Comparison of ENCODE assay signal across 16 mouse cellular contexts in genomic region chr1:57080306-57080705, GRCm38 (mm10).
"Had no signal": no experiment of that assay in that cellular context is flagged by ENCODE, and none has a peak within 500 bp of the region (broad histone marks: within the 10 kb centered on the region; RNA-seq: fewer than 3 reads in every experiment).

No protein-coding gene starts in this region.

- DNase-seq: lung, postnatal 14 days; lung, postnatal 36 days; right cerebral cortex, postnatal 14 days; thymus, adult 2 months; thymus, postnatal 25 days; thymus, postnatal 4 days had no signal

- ATAC-seq: lung, postnatal 0 days; midbrain, embryonic 13.5 days; midbrain, embryonic 15.5 days had no signal

- H3K36me3 ChIP-seq: lung, embryonic 15.5 days; midbrain, embryonic 13.5 days; midbrain, embryonic 15.5 days; neural tube, embryonic 12.5 days; stomach, embryonic 15.5 days had no signal

- H3K4me2 ChIP-seq: lung, embryonic 15.5 days; midbrain, embryonic 11.5 days; midbrain, embryonic 13.5 days; midbrain, embryonic 15.5 days; neural tube, embryonic 12.5 days; stomach, embryonic 15.5 days had no signal

- H3K4me3 ChIP-seq: lung, embryonic 15.5 days; megakaryocyte, embryonic 14.5 days; midbrain, embryonic 13.5 days; midbrain, embryonic 15.5 days; neural tube, embryonic 12.5 days; stomach, embryonic 15.5 days had no signal

- H3K27ac ChIP-seq: lung, embryonic 15.5 days; macrophage; midbrain, embryonic 13.5 days; midbrain, embryonic 15.5 days; neural tube, embryonic 12.5 days; stomach, embryonic 15.5 days; stomach, postnatal 0 days had no signal

- H3K9ac ChIP-seq: lung, embryonic 15.5 days; midbrain, embryonic 13.5 days; midbrain, embryonic 15.5 days; neural tube, embryonic 12.5 days; stomach, embryonic 15.5 days had no signal

- H3K4me1 ChIP-seq: lung, embryonic 15.5 days; megakaryocyte, embryonic 14.5 days; stomach, embryonic 15.5 days had no signal

- H3K9me3 ChIP-seq: lung, embryonic 15.5 days; megakaryocyte, embryonic 14.5 days; midbrain, embryonic 13.5 days; midbrain, embryonic 15.5 days; neural tube, embryonic 12.5 days; stomach, embryonic 15.5 days had no signal

- H3K27me3 ChIP-seq: lung, embryonic 15.5 days; megakaryocyte, embryonic 14.5 days; neural tube, embryonic 12.5 days; stomach, embryonic 15.5 days had no signal
